Mouse (Mus musculus): ENCODE measurements around the gene Gm13199. TPM values are rescaled to one million over a fixed set of nuclear protein-coding genes. Genes with fewer than 3 reads are reported as not detected.
A peak's percentile ranks its signal among the peaks of the same experiment; 100 is the strongest.

Gene Gm13199
- polyA plus RNA-seq (2011; ENCODE audit: insufficient read length, low read depth, missing spikeins): 0.90 TPM in 1 of 2 replicates, not detected in the other

GRCm38 (mm10) chr2:5862834-5863233 is at the start of gene Gm13199:
Gene Gm13199 (minus strand): TSS chr2:5862934.
- no peak within 1 kb of the TSS for H3K27ac ChIP-seq (ENCODE audit: insufficient read depth, low read length)
- H3K4me3 ChIP-seq (ENCODE audit: insufficient read depth, low read length): no peak within 1 kb of the TSS
- no peaks in the 10 kb centered on the region for H3K4me1 ChIP-seq (ENCODE audit: control insufficient read depth, insufficient read depth, low read length)
- TF ChIP-seq POLR2A (IDR thresholded peaks at IDR 0.05; ENCODE audit: low read depth, low read length): no peak
- TF ChIP-seq CTCF (IDR thresholded peaks at IDR 0.05; ENCODE audit: borderline replicate concordance, insufficient read depth, low read length): no peak

GRCm38 (mm10) chr2:5911282-5911965 is 48.7 kb upstream of the Gm13199 start:
- H3K4me3 ChIP-seq (ENCODE audit: insufficient read depth, low read length): no peak overlapping the region
- TF ChIP-seq POLR2A (IDR thresholded peaks at IDR 0.05; ENCODE audit: low read depth, low read length) (no peak), CTCF (IDR thresholded peaks at IDR 0.05; ENCODE audit: borderline replicate concordance, insufficient read depth, low read length) (no peak)
- no peak overlapping the region for H3K27ac ChIP-seq (ENCODE audit: insufficient read depth, low read length)
- H3K4me1 ChIP-seq (ENCODE audit: control insufficient read depth, insufficient read depth, low read length): no peaks in the 10 kb centered on the region

GRCm38 (mm10) chr2:5906625-5907024 is 43.9 kb upstream of the Gm13199 start:
- Histone ChIP-seq H3K4me3 (ENCODE audit: insufficient read depth, low read length) (no peak overlapping the region), H3K4me1 (ENCODE audit: control insufficient read depth, insufficient read depth, low read length) (no peaks in the 10 kb centered on the region), H3K27ac (ENCODE audit: insufficient read depth, low read length) (no peak overlapping the region)
- TF ChIP-seq CTCF (IDR thresholded peaks at IDR 0.05; ENCODE audit: borderline replicate concordance, insufficient read depth, low read length) (no peak), POLR2A (IDR thresholded peaks at IDR 0.05; ENCODE audit: low read depth, low read length) (no peak)

- no peak overlapping the region for H3K4me3 ChIP-seq (ENCODE audit: insufficient read depth, low read length)
- no peak overlapping the region for H3K27ac ChIP-seq (ENCODE audit: insufficient read depth, low read length)
- no peak for TF ChIP-seq POLR2A (IDR thresholded peaks at IDR 0.05; ENCODE audit: low read depth, low read length)
- no peak for TF ChIP-seq CTCF (IDR thresholded peaks at IDR 0.05; ENCODE audit: borderline replicate concordance, insufficient read depth, low read length)
- no peaks in the 10 kb centered on the region for H3K4me1 ChIP-seq (ENCODE audit: control insufficient read depth, insufficient read depth, low read length)
Measured at GRCm38 (mm10) chr2:5906092-5906491, 43.4 kb upstream of the Gm13199 start.

- no peak overlapping the region for H3K27ac ChIP-seq (ENCODE audit: insufficient read depth, low read length)
- H3K4me1 ChIP-seq (ENCODE audit: control insufficient read depth, insufficient read depth, low read length): 0 out of 2 replicates have a peak, but pooled peaks cover 2% of the 10 kb centered on the region
- no peak overlapping the region for H3K4me3 ChIP-seq (ENCODE audit: insufficient read depth, low read length)
- TF ChIP-seq CTCF (IDR thresholded peaks at IDR 0.05; ENCODE audit: borderline replicate concordance, insufficient read depth, low read length): peak; percentile 55; the same call in 1 of the 2 replicates
- no peak for TF ChIP-seq POLR2A (IDR thresholded peaks at IDR 0.05; ENCODE audit: low read depth, low read length)
Measured at GRCm38 (mm10) chr2:5900145-5900544, 37.4 kb upstream of the Gm13199 start.

- Histone ChIP-seq H3K4me1 (ENCODE audit: control insufficient read depth, insufficient read depth, low read length) (0 out of 2 replicates have a peak, but pooled peaks cover 2% of the 10 kb centered on the region), H3K27ac (ENCODE audit: insufficient read depth, low read length) (peak within 1 kb of the TSS; percentile 49), H3K4me3 (ENCODE audit: insufficient read depth, low read length) (peak within 1 kb of the TSS; percentile 93)
- no peak for TF ChIP-seq CTCF (IDR thresholded peaks at IDR 0.05; ENCODE audit: borderline replicate concordance, insufficient read depth, low read length)
- peak; percentile 100 for TF ChIP-seq POLR2A (IDR thresholded peaks at IDR 0.05; ENCODE audit: low read depth, low read length)
Measured at GRCm38 (mm10) chr2:5894843-5895570, 32.3 kb upstream of the Gm13199 start, which contains the start of gene Sec61a2. Gene Sec61a2 (minus strand): TSS chr2:5895432.

GRCm38 (mm10) chr2:5894296-5894695 is 31.6 kb upstream of the Gm13199 start:
- Histone ChIP-seq H3K4me1 (ENCODE audit: control insufficient read depth, insufficient read depth, low read length) (0 out of 2 replicates have a peak, but pooled peaks cover 2% of the 10 kb centered on the region), H3K4me3 (ENCODE audit: insufficient read depth, low read length) (peak overlapping the region; percentile 93), H3K27ac (ENCODE audit: insufficient read depth, low read length) (no peak overlapping the region; the same call in 1 of the 2 replicates)
- TF ChIP-seq POLR2A (IDR thresholded peaks at IDR 0.05; ENCODE audit: low read depth, low read length): no peak
- TF ChIP-seq CTCF (IDR thresholded peaks at IDR 0.05; ENCODE audit: borderline replicate concordance, insufficient read depth, low read length): no peak

- TF ChIP-seq CTCF (IDR thresholded peaks at IDR 0.05; ENCODE audit: borderline replicate concordance, insufficient read depth, low read length): no peak
- H3K27ac ChIP-seq (ENCODE audit: insufficient read depth, low read length): no peak overlapping the region
- no peak overlapping the region for H3K4me3 ChIP-seq (ENCODE audit: insufficient read depth, low read length)
- H3K4me1 ChIP-seq (ENCODE audit: control insufficient read depth, insufficient read depth, low read length): no peaks in the 10 kb centered on the region
Measured at GRCm38 (mm10) chr2:5889412-5889811, 26.7 kb upstream of the Gm13199 start.

GRCm38 (mm10) chr2:5888865-5889264 is 26.1 kb upstream of the Gm13199 start:
- Histone ChIP-seq H3K4me1 (ENCODE audit: control insufficient read depth, insufficient read depth, low read length) (no peaks in the 10 kb centered on the region), H3K27ac (ENCODE audit: insufficient read depth, low read length) (no peak overlapping the region), H3K4me3 (ENCODE audit: insufficient read depth, low read length) (no peak overlapping the region)
- no peak for TF ChIP-seq POLR2A (IDR thresholded peaks at IDR 0.05; ENCODE audit: low read depth, low read length)
- no peak for TF ChIP-seq CTCF (IDR thresholded peaks at IDR 0.05; ENCODE audit: borderline replicate concordance, insufficient read depth, low read length)

- H3K4me3 ChIP-seq (ENCODE audit: insufficient read depth, low read length): no peak overlapping the region
- H3K27ac ChIP-seq (ENCODE audit: insufficient read depth, low read length): no peak overlapping the region
- no peaks in the 10 kb centered on the region for H3K4me1 ChIP-seq (ENCODE audit: control insufficient read depth, insufficient read depth, low read length)
- no peak for TF ChIP-seq CTCF (IDR thresholded peaks at IDR 0.05; ENCODE audit: borderline replicate concordance, insufficient read depth, low read length)
- TF ChIP-seq POLR2A (IDR thresholded peaks at IDR 0.05; ENCODE audit: low read depth, low read length): no peak
Measured at GRCm38 (mm10) chr2:5877446-5877845, 14.7 kb upstream of the Gm13199 start.

All from embryonic fibroblast, embryonic 13.5 days (primary cell).